Mouse (Mus musculus) embryonic facial prominence, embryonic 11.5 days (tissue): ENCODE results near the gene Tctex1d2. TPM values are rescaled to one million over a fixed set of nuclear protein-coding genes. Genes with fewer than 3 reads are reported as not detected.

ENCODE experiments used
- ATAC-seq: fragments of 200-750 bp; cut with Nextera tagmentation; replicated peaks from 2 replicates; pipeline ENCODE4 v1.8.0; 2017; ENCODE audit warnings: low read depth; ENCODE audit not compliant: insufficient number of reproducible peaks, low FRiP score, low TSS enrichment
- DNase-seq: peaks from one replicate; pipeline ENCODE4 v3.0.0-alpha.2; 2015; ENCODE audit warnings: low spot score
- H3K27ac ChIP-seq: fragments of 300-500 bp; sonication (generic); replicated peaks from 2 replicates; pipeline ENCODE4 v1.5.1; 2014; ENCODE audit warnings: mild to moderate bottlenecking, low read depth, low read length, control low read depth
- H3K27me3 ChIP-seq: fragments of 300-500 bp; sonication (generic); 2 replicates; pipeline ENCODE4 v1.6.1; 2014; ENCODE audit warnings: mild to moderate bottlenecking, low read length, moderate library complexity, mixed read lengths; ENCODE audit not compliant: control insufficient read depth, insufficient read depth
- H3K36me3 ChIP-seq: fragments of 300-500 bp; sonication (generic); replicated peaks from 2 replicates; pipeline ENCODE4 v1.6.1; 2014; ENCODE audit warnings: low read depth, mild to moderate bottlenecking, low read length, moderate library complexity, mixed read lengths; ENCODE audit not compliant: control insufficient read depth, insufficient read depth
- H3K4me1 ChIP-seq: fragments of 300-500 bp; sonication (generic); 2 replicates; pipeline ENCODE4 v1.6.1; 2014; ENCODE audit warnings: low read length, mixed read lengths; ENCODE audit not compliant: control insufficient read depth, insufficient read depth
- H3K4me2 ChIP-seq: fragments of 300-500 bp; sonication (generic); 2 replicates; pipeline ENCODE4 v1.6.1; 2014; ENCODE audit warnings: low read depth, mild to moderate bottlenecking, control low read depth, low read length, moderate library complexity
- H3K4me3 ChIP-seq: fragments of 300-500 bp; sonication (generic); 2 replicates; pipeline ENCODE4 v1.5.1; 2014; ENCODE audit warnings: low read depth, low read length, control low read depth
- H3K9ac ChIP-seq: fragments of 300-500 bp; sonication (generic); replicated peaks from 2 replicates; pipeline ENCODE4 v1.6.1; 2014; ENCODE audit warnings: mild to moderate bottlenecking, control low read depth, low read length
- H3K9me3 ChIP-seq: fragments of 300-500 bp; sonication (generic); replicated peaks from 2 replicates; pipeline ENCODE4 v1.6.1; 2016; ENCODE audit warnings: mild to moderate bottlenecking, low read length, inconsistent platforms, mixed read lengths; ENCODE audit not compliant: control insufficient read depth
- WGBS: fragments of 180-500 bp; shearing (Covaris S2); extraction: QIAGEN DNeasy Blood & Tissue Kit; methylation state at CpG from one replicate; pipeline ENCODE4 v1.1.7; 2014; 5-methylcytosine and 5-hydroxymethylcytosine counted together
- polyA plus RNA-seq: library from polyadenylated mRNA; unstranded; fragments of >200 nt; fragmentation: Nextera tagmentation; extraction: Ambion mirVana; gene quantifications from 2 replicates; pipeline ENCODE4 v1.2.1, GENCODE M21; 2014

The Tctex1d2 gene
- polyA plus RNA-seq, 1 experiment from 2014 or later, result 31.9 TPM

DNA sequence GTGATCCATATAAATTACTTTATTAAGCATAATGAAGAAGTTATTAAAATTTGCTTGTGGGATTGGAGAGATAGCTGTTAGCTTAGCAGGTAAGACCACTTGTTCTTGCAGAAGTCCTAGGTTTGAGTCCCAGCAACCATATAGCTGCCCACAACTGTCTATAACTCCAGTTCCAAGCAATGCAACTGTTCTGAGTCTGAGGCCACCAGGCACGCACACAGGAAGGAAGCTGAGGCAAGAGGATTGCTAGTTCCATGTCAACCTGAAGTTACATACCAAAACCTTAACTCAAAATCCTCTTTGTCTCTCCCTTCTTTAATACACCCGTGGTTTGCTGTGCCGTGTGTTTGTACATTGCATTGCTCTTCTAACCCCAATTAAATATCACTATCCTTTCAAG lies 28.6 kb upstream of the Tctex1d2 start:
- no peaks in the 10 kb centered on the region; the same call in 1 of the 2 replicates for H3K4me1 ChIP-seq
- no peak overlapping the region for H3K9ac ChIP-seq
- H3K9me3 ChIP-seq, result no peaks in the 10 kb centered on the region
- no peak for DNase-seq
- WGBS, result 96% methylated on average over 3 of the region's 3 CpGs
- no peaks in the 10 kb centered on the region for H3K27me3 ChIP-seq
- H3K4me2 ChIP-seq, result no peak overlapping the region
- no peak for ATAC-seq
- no peaks in the 10 kb centered on the region; the same call in 1 of the 2 replicates for H3K36me3 ChIP-seq
- H3K27ac ChIP-seq, result no peak overlapping the region
- no peak overlapping the region for H3K4me3 ChIP-seq

GRCm38 (mm10) chr16:32395679-32396540 lies 23.6 kb upstream of the Tctex1d2 start:
- no peak for ATAC-seq
- Histone ChIP-seq H3K36me3 (no peaks in the 10 kb centered on the region; the same call in 1 of the 2 replicates), H3K4me1 (no peaks in the 10 kb centered on the region; the same call in 1 of the 2 replicates), H3K9me3 (no peaks in the 10 kb centered on the region), H3K4me2 (no peak overlapping the region), H3K27ac (0 out of 2 replicates have a peak overlapping the region, but pooled peaks have one; percentile 25), H3K4me3 (no peak overlapping the region), H3K27me3 (no peaks in the 10 kb centered on the region), H3K9ac (no peak overlapping the region)
- DNase-seq, result no peak
- 65% methylated on average over 6 of the region's 6 CpGs for WGBS

- no peaks in the 10 kb centered on the region for H3K9me3 ChIP-seq
- H3K4me2 ChIP-seq, result no peak overlapping the region
- no peak for ATAC-seq
- H3K27ac ChIP-seq, result 0 out of 2 replicates have a peak overlapping the region, but pooled peaks have one; percentile 25
- 67% methylated on average over 3 of the region's 3 CpGs for WGBS
- no peak overlapping the region for H3K4me3 ChIP-seq
- H3K4me1 ChIP-seq, result no peaks in the 10 kb centered on the region; the same call in 1 of the 2 replicates
- no peak for DNase-seq
- H3K27me3 ChIP-seq, result no peaks in the 10 kb centered on the region
- no peaks in the 10 kb centered on the region; the same call in 1 of the 2 replicates for H3K36me3 ChIP-seq
- no peak overlapping the region for H3K9ac ChIP-seq
These were observed 23.0 kb upstream of the Tctex1d2 start for GRCm38 (mm10) chr16:32396541-32396835.

DNA sequence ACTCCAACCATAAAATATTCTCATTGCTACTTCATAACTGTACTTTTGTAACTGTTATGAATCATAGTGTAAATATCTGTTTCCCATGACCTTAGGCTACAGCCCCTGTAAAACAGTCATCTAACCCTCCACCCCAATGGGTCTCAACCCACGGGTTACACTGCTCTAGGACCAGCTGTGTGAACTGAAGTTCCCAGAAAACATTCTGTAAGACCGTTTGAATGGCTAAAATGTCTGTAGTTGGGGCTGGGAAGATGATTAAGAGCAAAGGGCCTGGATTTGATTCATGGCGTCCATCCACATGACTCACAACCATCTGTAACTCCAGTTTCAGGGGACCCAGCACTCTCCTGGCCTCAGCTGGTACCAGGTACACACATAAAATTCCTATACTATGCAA lies 21.3 kb upstream of the Tctex1d2 start:
- no peak overlapping the region for H3K9ac ChIP-seq
- no peak overlapping the region for H3K4me3 ChIP-seq
- 78% methylated on average over 3 of the region's 3 CpGs for WGBS
- no peak overlapping the region for H3K27ac ChIP-seq
- DNase-seq (no peak), ATAC-seq (no peak)
- no peaks in the 10 kb centered on the region for H3K36me3 ChIP-seq
- H3K9me3 ChIP-seq, result no peaks in the 10 kb centered on the region
- no peaks in the 10 kb centered on the region for H3K27me3 ChIP-seq
- H3K4me1 ChIP-seq, result no peaks in the 10 kb centered on the region; the same call in 1 of the 2 replicates
- no peak overlapping the region for H3K4me2 ChIP-seq

DNA sequence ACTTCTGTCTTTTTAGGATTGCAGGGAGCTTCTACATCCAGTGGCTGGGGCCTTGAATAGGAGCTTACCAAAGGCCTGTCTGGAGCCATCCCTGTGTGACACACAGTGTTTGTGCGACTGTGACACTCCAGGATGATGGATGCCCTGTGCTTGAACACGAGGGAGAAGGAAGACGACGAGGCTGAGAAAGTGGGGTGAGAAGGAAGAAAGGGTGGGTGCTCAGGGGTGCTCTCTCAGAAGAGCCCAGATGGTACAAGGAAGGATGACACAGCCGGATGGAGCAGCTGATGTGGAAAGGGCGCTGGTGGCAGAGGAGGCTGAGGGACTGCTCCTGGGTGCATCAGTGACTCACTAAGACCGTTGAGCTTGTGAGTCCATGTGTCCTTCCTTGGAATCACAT lies 19.2 kb upstream of the Tctex1d2 start, which contains the start of gene Tm4sf19:
Gene Tm4sf19, plus strand, starts transcription at position 240 of the 400 bp plus-strand sequence.
- H3K4me3 ChIP-seq, result no peak within 1 kb of the TSS
- 87% methylated on average over 7 of the region's 7 CpGs for WGBS
- no peaks in the 10 kb centered on the region for H3K9me3 ChIP-seq
- no peak within 1 kb of the TSS for H3K9ac ChIP-seq
- DNase-seq (no peak), ATAC-seq (no peak)
- H3K36me3 ChIP-seq, result no peaks in the 10 kb centered on the region
- H3K27ac ChIP-seq, result no peak within 1 kb of the TSS
- no peaks in the 10 kb centered on the region; the same call in 1 of the 2 replicates for H3K4me1 ChIP-seq
- H3K27me3 ChIP-seq, result no peaks in the 10 kb centered on the region
- H3K4me2 ChIP-seq, result no peak within 1 kb of the TSS

- no peak overlapping the region for H3K27ac ChIP-seq
- H3K4me2 ChIP-seq, result no peak overlapping the region
- no peak overlapping the region for H3K9ac ChIP-seq
- 65% methylated on average over 9 of the region's 9 CpGs for WGBS
- H3K9me3 ChIP-seq, result no peaks in the 10 kb centered on the region
- H3K36me3 ChIP-seq, result no peaks in the 10 kb centered on the region
- H3K27me3 ChIP-seq, result no peaks in the 10 kb centered on the region
- DNase-seq (no peak), ATAC-seq (no peak)
- no peak overlapping the region for H3K4me3 ChIP-seq
- H3K4me1 ChIP-seq, result no peaks in the 10 kb centered on the region
These were observed 18.1 kb upstream of the Tctex1d2 start for GRCm38 (mm10) chr16:32401335-32401965.

GRCm38 (mm10) chr16:32402818-32403217 lies 16.7 kb upstream of the Tctex1d2 start:
- Histone ChIP-seq H3K27me3 (no peaks in the 10 kb centered on the region), H3K36me3 (no peaks in the 10 kb centered on the region), H3K4me3 (no peak overlapping the region), H3K9ac (no peak overlapping the region), H3K4me2 (no peak overlapping the region), H3K27ac (no peak overlapping the region), H3K4me1 (no peaks in the 10 kb centered on the region), H3K9me3 (no peaks in the 10 kb centered on the region)
- WGBS, result 85% methylated on average over 3 of the region's 3 CpGs
- DNase-seq (no peak), ATAC-seq (no peak)

- DNase-seq, result no peak
- no peak overlapping the region for H3K27ac ChIP-seq
These were observed 13.8 kb upstream of the Tctex1d2 start for GRCm38 (mm10) chr16:32405716-32406115.

More at GRCm38 (mm10) chr16:32405716-32406115, 13.8 kb upstream of the Tctex1d2 start:
- H3K9me3 ChIP-seq, result no peaks in the 10 kb centered on the region
- H3K27me3 ChIP-seq, result no peaks in the 10 kb centered on the region
- whole genome bisulfite sequencing, result 85% methylated on average over 9 of the region's 9 CpGs
- H3K4me1 ChIP-seq, result no peaks in the 10 kb centered on the region
- no peak overlapping the region for H3K4me2 ChIP-seq
- no peaks in the 10 kb centered on the region for H3K36me3 ChIP-seq
- no peak overlapping the region for H3K9ac ChIP-seq
- ATAC-seq, result no peak
- H3K4me3 ChIP-seq, result no peak overlapping the region
